Mouse (Mus musculus) limb, embryonic 15.5 days (tissue): ENCODE results near the gene Col6a1. TPM values are rescaled to one million over a fixed set of nuclear protein-coding genes. Genes with fewer than 3 reads are reported as not detected.
"Not testable (repeated sequence)": the region's sequence is repeated elsewhere in the genome, so short reads cannot be mapped to it uniquely, and the experiment has no call there.

Experiments used
- ATAC-seq: fragments of 200-750 bp; cut with Nextera tagmentation; 2 replicates; pipeline ENCODE4 v1.8.0; 2017; ENCODE audit warnings: low read depth, moderate TSS enrichment; ENCODE audit not compliant: insufficient number of reproducible peaks, low FRiP score, low TSS enrichment
- H3K27ac ChIP-seq: fragments of 300-500 bp; sonication (generic); 2 replicates; pipeline ENCODE4 v1.5.1; 2015; ENCODE audit warnings: moderate library complexity, mild to moderate bottlenecking, inconsistent platforms
- H3K27me3 ChIP-seq: fragments of 300-500 bp; sonication (generic); 2 replicates; pipeline ENCODE4 v1.6.1; 2015; ENCODE audit warnings: inconsistent platforms
- H3K36me3 ChIP-seq: fragments of 300-500 bp; sonication (generic); 2 replicates; pipeline ENCODE4 v1.6.1; 2015; ENCODE audit warnings: inconsistent platforms
- H3K4me1 ChIP-seq: fragments of 300-500 bp; sonication (generic); 2 replicates; pipeline ENCODE4 v1.6.1; 2015; ENCODE audit warnings: inconsistent platforms
- H3K4me2 ChIP-seq: fragments of 300-500 bp; sonication (generic); 2 replicates; pipeline ENCODE4 v1.6.1; 2015; ENCODE audit warnings: mild to moderate bottlenecking, inconsistent platforms
- H3K4me3 ChIP-seq: fragments of 300-500 bp; sonication (generic); 2 replicates; pipeline ENCODE4 v1.5.1; 2015; ENCODE audit warnings: mild to moderate bottlenecking, inconsistent platforms
- H3K9ac ChIP-seq: fragments of 300-500 bp; sonication (generic); 2 replicates; pipeline ENCODE4 v1.6.1; 2015; ENCODE audit warnings: inconsistent platforms
- H3K9me3 ChIP-seq: fragments of 300-500 bp; sonication (generic); 2 replicates; pipeline ENCODE4 v1.6.1; 2016; ENCODE audit warnings: inconsistent platforms
- WGBS: fragments of 180-500 bp; shearing (Covaris S2); methylation state at CpG from one replicate; pipeline ENCODE4 v1.1.7; 2015; 5-methylcytosine and 5-hydroxymethylcytosine counted together
- polyA plus RNA-seq: library from polyadenylated mRNA; unstranded; fragments of >200 nt; fragmentation: Nextera tagmentation; extraction: Ambion mirVana; gene quantifications from 2 replicates; pipeline ENCODE4 v1.2.1, GENCODE M21; 2015

The Col6a1 gene
- polyA plus RNA-seq = 441 and 563 TPM in 2 replicates

DNA sequence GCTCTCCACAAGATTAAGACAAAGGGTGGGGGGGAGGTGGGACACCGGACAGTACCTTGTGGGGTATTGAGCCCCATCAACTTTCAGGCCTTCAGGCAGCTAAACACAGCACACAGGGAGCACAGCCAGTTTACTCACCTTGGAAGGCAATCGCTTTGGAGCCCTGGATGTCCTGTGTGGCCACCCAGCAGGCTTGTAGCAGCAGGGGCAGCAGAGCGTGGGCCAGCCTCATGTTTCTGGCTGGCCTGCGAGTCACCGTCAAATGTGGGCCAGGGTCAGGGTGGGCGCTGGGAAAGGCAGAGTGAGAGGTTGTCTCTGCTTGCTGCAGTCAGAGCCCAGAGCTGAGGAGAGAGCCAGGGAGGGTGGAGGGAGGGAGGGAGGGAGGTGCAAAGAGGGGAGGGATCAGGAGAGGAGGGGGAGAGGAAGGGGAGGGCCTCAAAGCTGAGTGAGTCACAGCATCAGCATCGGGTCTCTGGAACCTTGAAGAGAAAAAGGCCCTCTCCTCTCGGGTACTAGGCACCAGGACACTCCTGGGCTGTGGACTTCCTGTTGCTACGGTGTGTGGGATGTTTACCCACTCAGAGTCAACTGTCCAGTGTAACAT lies at the start of gene Col6a1:
TSS of gene Col6a1 (minus strand) at position 487 of the 604 bp plus-strand sequence.
- peak within 1 kb of the TSS; percentile 92 for H3K27ac ChIP-seq
- peak; percentile 64 for ATAC-seq
- H3K36me3 ChIP-seq = peaks cover 28% of the 10 kb centered on the region
- H3K9me3 ChIP-seq = no peaks in the 10 kb centered on the region
- H3K9ac ChIP-seq = peak within 1 kb of the TSS; percentile 50
- H3K27me3 ChIP-seq = no peaks in the 10 kb centered on the region
- peaks cover 78% of the 10 kb centered on the region for H3K4me1 ChIP-seq
- H3K4me2 ChIP-seq = peak within 1 kb of the TSS; percentile 57
- peak within 1 kb of the TSS; percentile 49 for H3K4me3 ChIP-seq
- WGBS = 13% methylated on average over 9 of the region's 9 CpGs

DNA sequence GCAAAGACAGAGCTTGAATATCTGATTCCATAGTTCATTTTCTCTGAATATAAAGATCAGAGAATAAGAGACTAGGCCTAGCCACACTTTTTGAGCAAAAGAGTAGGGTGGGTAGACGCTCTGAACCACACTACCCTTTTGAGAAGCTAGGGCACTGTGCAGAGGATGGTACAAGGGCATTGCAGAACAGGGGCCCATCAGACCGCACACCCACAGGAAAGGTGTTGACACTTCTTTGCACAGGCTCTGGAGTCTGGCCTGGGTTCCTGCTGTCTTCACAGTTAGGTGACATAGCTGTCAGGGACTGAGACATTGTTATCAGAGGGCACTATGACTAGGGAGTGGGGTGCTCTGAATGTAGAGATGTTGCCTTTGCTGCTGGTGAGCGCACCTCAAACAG lies 45.7 kb upstream of the Col6a1 start:
- no peak for ATAC-seq
- Histone ChIP-seq H3K4me1 (no peaks in the 10 kb centered on the region), H3K27me3 (no peaks in the 10 kb centered on the region), H3K9ac (no peak overlapping the region), H3K4me3 (no peak overlapping the region), H3K27ac (no peak overlapping the region), H3K4me2 (no peak overlapping the region), H3K9me3 (no peaks in the 10 kb centered on the region), H3K36me3 (peaks cover 9% of the 10 kb centered on the region; the same call in 1 of the 2 replicates)
- WGBS = 93% methylated on average over 3 of the region's 3 CpGs

DNA sequence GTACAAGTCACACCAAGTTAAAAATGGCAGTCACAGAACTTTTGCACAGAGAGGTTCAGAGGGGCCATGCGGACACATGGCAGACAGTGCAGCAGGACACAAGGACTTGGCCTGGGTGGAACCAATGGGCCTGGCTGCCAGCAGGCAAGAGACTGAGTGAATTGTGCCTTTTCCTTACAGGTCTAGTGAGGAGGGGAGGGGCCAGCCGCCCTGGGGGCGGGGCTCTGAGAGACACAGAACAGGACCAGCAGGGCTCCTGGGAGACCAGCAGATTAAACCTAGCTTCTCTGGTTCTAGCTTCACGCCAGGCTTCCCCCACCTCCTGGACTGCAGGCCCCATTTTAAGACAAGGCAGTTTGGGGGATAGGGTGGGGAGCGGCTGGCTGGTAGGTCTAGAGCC lies 45.1 kb upstream of the Col6a1 start:
- no peak overlapping the region for H3K27ac ChIP-seq
- no peak for ATAC-seq
- no peak overlapping the region for H3K4me2 ChIP-seq
- H3K36me3 ChIP-seq = peaks cover 9% of the 10 kb centered on the region; the same call in 1 of the 2 replicates
- 49% methylated on average over 5 of the region's 5 CpGs for WGBS
- H3K27me3 ChIP-seq = no peaks in the 10 kb centered on the region
- no peaks in the 10 kb centered on the region for H3K9me3 ChIP-seq
- no peak overlapping the region for H3K9ac ChIP-seq
- no peaks in the 10 kb centered on the region for H3K4me1 ChIP-seq
- no peak overlapping the region for H3K4me3 ChIP-seq

DNA sequence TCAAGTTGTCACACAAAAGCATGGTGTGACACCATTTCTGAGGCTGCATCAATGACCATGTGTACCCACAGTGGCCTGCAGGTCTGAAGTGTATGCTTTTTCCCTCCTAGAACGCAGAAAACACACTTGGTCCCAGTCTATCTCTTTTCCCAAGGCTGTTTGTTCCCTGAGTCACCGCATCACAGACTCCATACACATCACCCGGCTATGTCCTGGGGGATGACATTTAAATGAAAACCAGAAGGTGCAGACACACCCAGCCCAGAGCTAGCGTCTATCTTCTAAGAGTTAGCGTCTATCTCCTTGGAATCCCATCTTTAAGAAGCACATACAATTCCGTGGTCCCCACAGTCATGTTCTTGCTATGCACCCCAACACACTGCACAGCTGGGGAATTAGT lies 43.6 kb upstream of the Col6a1 start:
- Histone ChIP-seq H3K4me2 (no peak overlapping the region), H3K9me3 (no peaks in the 10 kb centered on the region), H3K4me3 (no peak overlapping the region), H3K36me3 (peaks cover 9% of the 10 kb centered on the region; the same call in 1 of the 2 replicates), H3K4me1 (no peaks in the 10 kb centered on the region), H3K27ac (no peak overlapping the region), H3K27me3 (no peaks in the 10 kb centered on the region), H3K9ac (no peak overlapping the region)
- no peak for ATAC-seq
- WGBS = 68% methylated on average over 6 of the region's 6 CpGs

DNA sequence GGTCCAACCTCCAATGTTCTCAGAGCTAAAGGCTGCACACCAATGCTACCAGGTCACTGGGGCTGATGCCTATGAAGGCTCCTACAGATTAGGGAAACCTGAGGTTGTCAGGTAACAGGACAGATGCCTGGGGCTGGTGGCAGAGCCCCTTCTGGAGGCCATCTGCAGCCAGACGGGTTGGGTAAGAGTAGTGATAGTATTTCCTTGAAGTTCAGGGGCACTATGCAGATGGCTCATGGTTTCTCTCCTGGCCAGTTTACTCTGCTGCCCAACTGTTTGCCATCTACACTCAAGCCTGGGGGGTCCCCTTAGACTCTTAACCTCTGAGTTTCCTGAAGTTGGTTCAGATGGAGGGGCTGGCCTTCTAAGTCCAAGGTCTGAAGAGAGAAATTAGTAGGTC lies 40.2 kb upstream of the Col6a1 start:
- H3K4me3 ChIP-seq = no peak overlapping the region
- no peak overlapping the region for H3K4me2 ChIP-seq
- no peak overlapping the region for H3K9ac ChIP-seq
- H3K36me3 ChIP-seq = peaks cover 12% of the 10 kb centered on the region
- no peak for ATAC-seq
- no peaks in the 10 kb centered on the region for H3K27me3 ChIP-seq
- H3K27ac ChIP-seq = no peak overlapping the region
- WGBS = 79% methylated on average over 1 of the region's 1 CpGs
- no peaks in the 10 kb centered on the region for H3K9me3 ChIP-seq
- H3K4me1 ChIP-seq = no peaks in the 10 kb centered on the region

DNA sequence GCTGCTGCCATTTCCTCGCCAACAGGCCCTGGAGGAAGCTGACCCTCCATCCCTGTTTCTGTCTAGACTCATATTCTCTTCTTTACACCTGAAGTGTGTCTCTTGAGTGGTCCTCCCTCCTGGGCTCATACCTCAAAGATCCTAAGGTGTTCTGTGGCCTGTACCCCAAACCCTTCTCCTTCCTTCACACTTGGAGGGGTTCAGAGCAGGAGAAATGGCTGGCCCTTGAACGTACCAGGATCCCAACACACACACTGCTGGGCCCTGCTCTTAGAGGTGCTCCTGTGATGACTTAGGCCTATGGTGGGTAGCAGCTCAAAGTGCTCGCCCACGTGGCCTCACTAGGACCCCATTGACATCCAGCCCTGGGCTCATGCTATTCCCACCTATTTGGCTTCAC lies 39.0 kb upstream of the Col6a1 start:
- 84% methylated on average over 4 of the region's 4 CpGs for WGBS
- ATAC-seq = no peak
- Histone ChIP-seq H3K27ac (no peak overlapping the region), H3K9ac (no peak overlapping the region), H3K9me3 (no peaks in the 10 kb centered on the region), H3K4me2 (no peak overlapping the region), H3K4me3 (no peak overlapping the region), H3K27me3 (no peaks in the 10 kb centered on the region), H3K4me1 (no peaks in the 10 kb centered on the region), H3K36me3 (peaks cover 9% of the 10 kb centered on the region)

DNA sequence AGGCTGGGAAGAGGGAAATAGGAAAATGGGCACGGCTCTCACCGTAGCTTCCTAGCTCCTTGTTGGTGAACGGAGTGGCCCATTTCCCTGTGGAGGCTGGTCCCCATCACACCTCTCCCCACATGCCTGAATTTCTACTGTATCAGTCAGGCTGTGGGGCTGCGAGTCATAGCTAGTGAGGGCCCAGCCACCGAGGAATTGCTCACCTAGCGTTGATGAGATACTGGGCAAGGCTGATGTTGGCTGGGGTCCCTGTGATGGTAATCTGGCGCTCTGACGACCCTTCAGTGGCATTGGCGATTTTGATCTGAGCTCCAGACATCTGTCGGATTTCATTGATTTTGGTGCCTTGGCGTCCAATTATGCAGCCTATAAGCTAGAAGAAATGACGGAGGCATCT lies 37.0 kb upstream of the Col6a1 start:
- WGBS = 92% methylated on average over 12 of the region's 12 CpGs

DNA sequence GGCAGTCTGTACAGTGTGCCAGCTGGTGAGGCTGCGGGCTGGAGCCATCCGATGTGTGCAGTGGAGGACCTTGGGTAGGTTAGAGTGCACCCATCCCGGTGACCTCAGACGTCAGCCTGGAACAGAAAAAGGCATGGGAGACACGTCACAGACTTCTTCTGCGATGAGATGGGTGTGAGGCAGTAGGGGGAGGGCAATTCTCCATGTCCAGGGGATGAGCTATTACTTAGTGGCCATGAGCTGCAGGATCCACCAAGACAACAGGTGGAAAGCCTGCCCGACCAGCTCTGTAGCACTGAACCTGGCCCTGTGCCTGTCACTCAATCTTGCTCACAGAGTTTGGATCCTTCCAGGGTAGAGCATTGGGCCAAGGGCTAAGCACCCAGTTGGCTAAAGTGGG lies 36.4 kb upstream of the Col6a1 start:
- ATAC-seq = no peak
- Histone ChIP-seq H3K27ac (no peak overlapping the region), H3K9me3 (no peaks in the 10 kb centered on the region), H3K4me3 (no peak overlapping the region), H3K27me3 (no peaks in the 10 kb centered on the region), H3K9ac (no peak overlapping the region), H3K4me2 (no peak overlapping the region), H3K36me3 (peaks cover 9% of the 10 kb centered on the region), H3K4me1 (no peaks in the 10 kb centered on the region)
- 84% methylated on average over 7 of the region's 7 CpGs for WGBS

More for the DNA sequence above, 37.0 kb upstream of the Col6a1 start:
- no peak overlapping the region for H3K4me3 ChIP-seq
- no peak overlapping the region for H3K27ac ChIP-seq
- peaks cover 9% of the 10 kb centered on the region for H3K36me3 ChIP-seq
- H3K27me3 ChIP-seq = no peaks in the 10 kb centered on the region
- H3K9me3 ChIP-seq = no peaks in the 10 kb centered on the region
- H3K4me2 ChIP-seq = no peak overlapping the region
- no peak overlapping the region for H3K9ac ChIP-seq
- H3K4me1 ChIP-seq = no peaks in the 10 kb centered on the region
- ATAC-seq = no peak

DNA sequence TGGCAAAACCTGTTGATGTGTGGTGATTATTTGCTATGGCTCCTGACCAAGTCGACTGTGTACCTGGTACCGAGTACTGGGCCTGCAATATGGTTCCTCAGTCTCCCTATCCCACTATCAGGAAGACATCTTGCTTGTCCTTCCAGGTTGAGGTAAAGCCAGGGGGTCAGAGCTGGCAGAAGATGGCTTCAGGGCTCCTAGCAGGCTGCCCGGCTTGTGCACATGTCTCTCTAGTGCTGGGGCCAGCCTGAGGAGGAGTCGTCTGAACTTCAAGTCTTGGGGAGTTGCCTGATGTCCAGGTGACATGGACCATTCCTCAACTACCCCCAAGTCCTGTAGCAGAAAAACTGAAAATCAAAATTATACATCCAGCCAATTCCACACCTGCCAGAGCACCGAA lies 33.9 kb upstream of the Col6a1 start:
- no peak overlapping the region for H3K27ac ChIP-seq
- no peak overlapping the region for H3K4me3 ChIP-seq
- WGBS = 88% methylated on average over 5 of the region's 5 CpGs
- no peak for ATAC-seq
- no peaks in the 10 kb centered on the region for H3K27me3 ChIP-seq
- no peaks in the 10 kb centered on the region for H3K4me1 ChIP-seq
- peaks cover 3% of the 10 kb centered on the region; the same call in 1 of the 2 replicates for H3K36me3 ChIP-seq
- no peak overlapping the region for H3K4me2 ChIP-seq
- H3K9ac ChIP-seq = no peak overlapping the region
- no peaks in the 10 kb centered on the region for H3K9me3 ChIP-seq

DNA sequence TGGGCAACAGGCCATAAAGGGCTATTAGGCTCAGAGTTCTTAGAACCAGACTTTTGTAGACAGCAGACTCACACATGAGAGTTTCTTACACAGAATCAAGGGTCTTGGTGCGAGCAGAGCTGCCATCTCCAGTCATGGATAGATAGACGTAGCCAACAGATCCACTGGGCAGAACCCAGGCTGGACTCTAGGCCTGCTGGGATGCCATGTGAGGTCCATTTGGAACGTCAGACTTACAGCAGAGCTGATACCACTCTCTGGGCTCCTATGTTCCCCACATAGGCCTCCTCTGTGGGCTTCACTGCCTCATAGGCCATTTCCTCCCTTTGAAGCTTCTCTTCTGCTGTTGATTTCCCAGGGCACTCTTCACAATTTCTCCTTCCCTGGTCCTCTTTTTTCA lies 27.7 kb upstream of the Col6a1 start:
- no peak for ATAC-seq
- H3K27me3 ChIP-seq = no peaks in the 10 kb centered on the region
- H3K4me1 ChIP-seq = no peaks in the 10 kb centered on the region
- H3K27ac ChIP-seq = no peak overlapping the region
- H3K9ac ChIP-seq = no peak overlapping the region
- no peaks in the 10 kb centered on the region for H3K36me3 ChIP-seq
- H3K4me2 ChIP-seq = no peak overlapping the region
- H3K4me3 ChIP-seq = no peak overlapping the region
- no peaks in the 10 kb centered on the region for H3K9me3 ChIP-seq
- 84% methylated on average over 3 of the region's 3 CpGs for WGBS

DNA sequence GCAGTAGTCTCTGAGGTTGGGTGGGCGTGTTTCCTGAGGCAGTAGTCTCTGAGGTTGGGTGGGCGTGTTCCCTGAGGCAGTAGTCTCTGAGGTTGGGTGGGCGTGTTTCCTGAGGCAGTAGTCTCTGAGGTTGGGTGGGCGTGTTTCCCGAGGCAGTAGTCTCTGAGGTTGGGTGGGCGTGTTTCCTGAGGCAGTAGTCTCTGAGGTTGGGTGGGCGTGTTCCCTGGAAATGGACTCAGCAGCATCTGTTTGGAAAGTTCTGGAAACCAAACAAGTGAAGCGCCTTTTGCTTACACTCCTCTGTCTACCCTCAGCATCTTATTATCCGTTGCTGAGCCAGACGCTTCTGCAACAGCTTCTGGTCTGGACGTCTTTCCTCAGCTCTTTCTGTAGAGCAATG lies 18.3 kb upstream of the Col6a1 start:
- H3K27me3 ChIP-seq, H3K4me3 ChIP-seq, H3K4me2 ChIP-seq, H3K9me3 ChIP-seq, H3K9ac ChIP-seq, H3K27ac ChIP-seq, H3K36me3 ChIP-seq, ATAC-seq, H3K4me1 ChIP-seq: not testable (repeated sequence)
- WGBS = 51% methylated on average over 11 of the region's 11 CpGs

DNA sequence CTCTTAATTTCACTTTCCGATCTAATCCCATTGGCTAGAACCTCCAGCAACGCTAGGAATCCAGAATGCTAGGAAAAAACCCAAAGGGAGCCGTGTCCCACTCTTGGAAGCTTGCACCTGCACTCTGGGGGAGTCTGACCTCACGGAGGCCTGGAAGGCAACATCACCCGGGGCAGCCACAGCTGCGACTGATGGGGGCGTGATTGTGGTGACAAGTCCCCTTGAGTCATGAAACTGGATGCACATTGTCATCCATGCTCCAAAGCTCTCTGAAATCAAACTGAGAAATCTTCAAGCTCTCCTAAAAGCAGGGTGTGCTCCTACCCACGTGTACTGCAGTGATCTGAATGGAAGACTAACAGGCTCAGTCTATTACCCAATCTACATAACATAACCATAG lies 10.8 kb upstream of the Col6a1 start:
- H3K9me3 ChIP-seq = no peaks in the 10 kb centered on the region
- no peaks in the 10 kb centered on the region for H3K27me3 ChIP-seq
- H3K4me2 ChIP-seq = no peak overlapping the region
- no peak overlapping the region for H3K4me3 ChIP-seq
- no peak overlapping the region for H3K27ac ChIP-seq
- ATAC-seq = no peak
- 65% methylated on average over 8 of the region's 8 CpGs for WGBS
- peaks cover 33% of the 10 kb centered on the region for H3K4me1 ChIP-seq
- no peak overlapping the region for H3K9ac ChIP-seq
- H3K36me3 ChIP-seq = no peaks in the 10 kb centered on the region

DNA sequence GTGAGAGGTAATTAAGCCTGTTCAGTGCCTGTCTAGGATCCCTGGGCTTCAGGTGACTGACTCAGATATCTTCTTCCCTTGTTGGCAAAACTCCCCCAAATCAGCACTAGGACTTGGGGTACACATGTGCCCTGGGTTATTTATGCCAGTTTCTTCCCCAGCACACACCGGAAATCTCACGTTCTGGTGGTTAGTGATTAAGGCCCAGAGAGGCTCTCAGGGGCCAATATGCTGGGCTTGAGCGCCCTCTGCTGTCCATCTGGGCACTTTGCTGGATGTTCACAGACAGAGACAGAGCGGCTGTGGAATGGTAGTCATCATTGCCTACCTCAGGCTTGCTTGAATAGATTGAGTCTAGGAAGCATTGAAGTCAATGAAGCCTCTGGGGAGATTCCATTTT lies 9.0 kb upstream of the Col6a1 start:
- no peaks in the 10 kb centered on the region for H3K9me3 ChIP-seq
- no peak for ATAC-seq
- no peak overlapping the region for H3K27ac ChIP-seq
- H3K4me1 ChIP-seq = peaks cover 50% of the 10 kb centered on the region
- no peaks in the 10 kb centered on the region for H3K27me3 ChIP-seq
- no peaks in the 10 kb centered on the region for H3K36me3 ChIP-seq
- no peak overlapping the region for H3K4me3 ChIP-seq
- no peak overlapping the region for H3K4me2 ChIP-seq
- H3K9ac ChIP-seq = no peak overlapping the region
- WGBS = 2% methylated on average over 4 of the region's 4 CpGs
